Mouse (Mus musculus) kidney, adult 2 months (tissue): ENCODE measurements around the gene Asap3. TPM values are rescaled to one million over a fixed set of nuclear protein-coding genes. Genes with fewer than 3 reads are reported as not detected.

Source experiments
- DNase-seq: peaks from one replicate; pipeline ENCODE4 v3.0.0; 2021
- H3K27ac ChIP-seq: fragments of 200-500 bp; 2 replicates; pipeline ENCODE4 v1.5.1; 2012; ENCODE audit warnings: low read depth, low read length, control low read depth, inconsistent platforms; ENCODE audit not compliant: insufficient read depth
- H3K27me3 ChIP-seq: fragments of 200-500 bp; replicated peaks from 2 replicates; pipeline ENCODE4 v1.6.1; 2012; ENCODE audit warnings: mild to moderate bottlenecking, moderate library complexity, low read length, inconsistent platforms; ENCODE audit not compliant: control insufficient read depth, insufficient read depth
- H3K36me3 ChIP-seq: fragments of 200-500 bp; 2 replicates; pipeline ENCODE4 v1.6.1; 2012; ENCODE audit warnings: mild to moderate bottlenecking, moderate library complexity, low read length, inconsistent platforms; ENCODE audit not compliant: control insufficient read depth, insufficient read depth
- H3K4me1 ChIP-seq: fragments of 200-500 bp; 2 replicates; pipeline ENCODE4 v1.6.1; 2011; ENCODE audit warnings: low read length; ENCODE audit not compliant: control insufficient read depth, insufficient read depth
- H3K4me3 ChIP-seq: fragments of 200-500 bp; 2 replicates; pipeline ENCODE4 v1.5.1; 2011; ENCODE audit warnings: mild to moderate bottlenecking, low read depth, low read length, control low read depth; ENCODE audit not compliant: insufficient read depth
- CTCF ChIP-seq: fragments of 200-500 bp; conservative IDR thresholded peaks from 2 replicates; pipeline ENCODE4 v1.5.1; 2011; ENCODE audit warnings: low read depth, mild to moderate bottlenecking, control low read depth, low read length, moderate library complexity, mixed read lengths; ENCODE audit not compliant: insufficient read depth, insufficient read length
- POLR2A ChIP-seq: fragments of 200-500 bp; IDR thresholded peaks from one replicate; pipeline ENCODE4 v1.6.1; 2011; ENCODE audit warnings: low read depth, low read length, control low read depth
- WGBS: fragments of 180-500 bp; shearing (Covaris S2); methylation state at CpG from one replicate; pipeline ENCODE4 v1.1.7; 2018; 5-methylcytosine and 5-hydroxymethylcytosine counted together
- polyA plus RNA-seq: library from polyadenylated mRNA; depleted of rRNA; stranded (reverse); fragments of >200 nt; gene quantifications from 2 replicates; pipeline ENCODE4 v1.2.3, GENCODE M21; 2012; rRNA removed

Gene Asap3
- polyA plus RNA-seq, 1 experiment = 5.7 TPM

GRCm38 (mm10) chr4:136285811-136286371 lies 79.7 kb downstream of the Asap3 start:
- DNase-seq = peak; percentile 99

GRCm38 (mm10) chr4:136289918-136290780 lies 84.0 kb downstream of the Asap3 start:
- Histone ChIP-seq H3K27ac (no peak overlapping the region), H3K4me3 (no peak overlapping the region), H3K36me3 (peaks cover 13% of the 10 kb centered on the region), H3K4me1 (peaks cover under 1% of the 10 kb centered on the region; the same call in 1 of the 2 replicates), H3K27me3 (no peaks in the 10 kb centered on the region)
- no peak for DNase-seq
- 81% methylated on average over 66 of the region's 66 CpGs for whole genome bisulfite sequencing
- TF ChIP-seq POLR2A = no peak
- TF ChIP-seq CTCF = no peak

More at GRCm38 (mm10) chr4:136285811-136286371, 79.7 kb downstream of the Asap3 start:
- no peaks in the 10 kb centered on the region for H3K27me3 ChIP-seq
- H3K4me3 ChIP-seq = peak overlapping the region; percentile 84
- peaks cover 4% of the 10 kb centered on the region; the same call in 1 of the 2 replicates for H3K4me1 ChIP-seq
- TF ChIP-seq CTCF = no peak
- TF ChIP-seq POLR2A = peak; percentile 32
- peak overlapping the region; percentile 81 for H3K27ac ChIP-seq
- peaks cover 6% of the 10 kb centered on the region for H3K36me3 ChIP-seq
- WGBS = under 1% methylated on average over 29 of the region's 29 CpGs

- Histone ChIP-seq H3K36me3 (peaks cover 13% of the 10 kb centered on the region), H3K27ac (no peak overlapping the region), H3K27me3 (no peaks in the 10 kb centered on the region), H3K4me3 (no peak overlapping the region), H3K4me1 (peaks cover 4% of the 10 kb centered on the region; the same call in 1 of the 2 replicates)
- 81% methylated on average over 39 of the region's 39 CpGs for WGBS
- TF ChIP-seq POLR2A (no peak), CTCF (no peak)
- DNase-seq = no peak
Observed at GRCm38 (mm10) chr4:136290781-136291595, 84.8 kb downstream of the Asap3 start.

- Histone ChIP-seq H3K4me1 (peaks cover 4% of the 10 kb centered on the region; the same call in 1 of the 2 replicates), H3K36me3 (peaks cover 13% of the 10 kb centered on the region), H3K4me3 (no peak overlapping the region), H3K27ac (no peak overlapping the region), H3K27me3 (no peaks in the 10 kb centered on the region)
- 90% methylated on average over 6 of the region's 6 CpGs for WGBS
- TF ChIP-seq CTCF (no peak), POLR2A (no peak)
- DNase-seq = no peak
Observed at GRCm38 (mm10) chr4:136291692-136292091, 85.5 kb downstream of the Asap3 start.

Other genes starting within 250 kb of the Asap3 start
- 12.9 and 13.4 TPM in 2 replicates for gene Gale, start 242.6 kb upstream of the Asap3 start, polyA plus RNA-seq
- 90.8 and 100 TPM in 2 replicates for gene Lypla2, start 233.7 kb upstream of the Asap3 start, polyA plus RNA-seq
- gene Pithd1, start 219.1 kb upstream of the Asap3 start, polyA plus RNA-seq = 31.8 and 33.5 TPM in 2 replicates
- gene Eloa, start 184.6 kb upstream of the Asap3 start, polyA plus RNA-seq = 11.0 and 12.9 TPM in 2 replicates
- gene Rpl11, start 152.9 kb upstream of the Asap3 start, polyA plus RNA-seq = 232 and 292 TPM in 2 replicates
- gene Id3, start 62.9 kb upstream of the Asap3 start, polyA plus RNA-seq = 259 and 289 TPM in 2 replicates
- gene E2f2, start 34.0 kb upstream of the Asap3 start, polyA plus RNA-seq = 2.1 and 2.2 TPM in 2 replicates
- gene Tcea3, start 41.4 kb downstream of the Asap3 start, polyA plus RNA-seq = 29.9 and 50.8 TPM in 2 replicates
- gene Zfp46, start 78.3 kb downstream of the Asap3 start, polyA plus RNA-seq = 10.7 and 10.9 TPM in 2 replicates
- gene Hnrnpr, start 104.6 kb downstream of the Asap3 start, polyA plus RNA-seq = 9.9 and 14.0 TPM in 2 replicates
- not detected in 2 replicates for gene Htr1d, start 217.2 kb downstream of the Asap3 start, polyA plus RNA-seq